Mouse (Mus musculus): Measurements from ENCODE around the gene Ly6g6e. TPM values are rescaled to one million over a fixed set of nuclear protein-coding genes. Genes with fewer than 3 reads are reported as not detected.

Gene Ly6g6e
- total RNA-seq, 2 experiments from 2014 or later: 0.50 TPM; not detected in 1

Other genes with a start within 250 kb of the Ly6g6e start
- 10 to 100 TPM; 35.8 to 57.5 TPM for gene Stk19, start 240.0 kb upstream of the Ly6g6e start, total RNA-seq (2021)
- gene Dxo, start 239.9 kb upstream of the Ly6g6e start, total RNA-seq (2021): 10 to 100 TPM; 66.9 to 67.3 TPM
- gene Skiv2l, start 226.7 kb upstream of the Ly6g6e start, total RNA-seq (2021): 10 to 100 TPM; 59.5 to 59.9 TPM
- gene Nelfe, start 226.5 kb upstream of the Ly6g6e start, total RNA-seq (2021): 10 to 100 TPM; 52.6 to 53.4 TPM
- 10 to 100 TPM; 11.4 to 20.9 TPM for gene Cfb, start 214.4 kb upstream of the Ly6g6e start, total RNA-seq (2021)
- gene Zbtb12, start 197.4 kb upstream of the Ly6g6e start, total RNA-seq (2021): 10 to 100 TPM; 10.4 to 17.4 TPM
- not detected for gene Gm20547, start 194.9 kb upstream of the Ly6g6e start, total RNA-seq (2021)
- 100 to 1,000 TPM in 1 of 2 experiments, 10 to 100 TPM in 1; 85.2 to 119 TPM for gene C2, start 178.6 kb upstream of the Ly6g6e start, total RNA-seq (2021)
- 100 to 1,000 TPM; 124 to 143 TPM for gene Ehmt2, start 178.4 kb upstream of the Ly6g6e start, total RNA-seq (2021)
- gene Slc44a4, start 162.4 kb upstream of the Ly6g6e start, total RNA-seq (2021): 1 to 10 TPM in 1 of 2 experiments, under 1 TPM in 1; 0.83 to 1.7 TPM
- gene Neu1, start 145.6 kb upstream of the Ly6g6e start, total RNA-seq (2021): 10 to 100 TPM; 25.4 to 27.4 TPM
- 100 to 1,000 TPM in 1 of 2 experiments, 10 to 100 TPM in 1; 80.1 to 206 TPM for gene Hspa1b, start 117.7 kb upstream of the Ly6g6e start, total RNA-seq (2021)
- not detected for gene Gm20481, start 107.0 kb upstream of the Ly6g6e start, total RNA-seq (2021)
- gene Hspa1a, start 104.7 kb upstream of the Ly6g6e start, total RNA-seq (2021): 10 to 100 TPM; 36.0 to 86.1 TPM
- gene Hspa1l, start 104.2 kb upstream of the Ly6g6e start, total RNA-seq (2021): under 1 TPM; 0.20 to 0.36 TPM
- gene Lsm2, start 95.0 kb upstream of the Ly6g6e start, total RNA-seq (2021): 10 to 100 TPM; 35.2 to 35.5 TPM
- gene Vars, start 75.9 kb upstream of the Ly6g6e start, total RNA-seq (2021): 10 to 100 TPM; 61.5 to 62.9 TPM
- under 1 TPM; 0.53 to 0.59 TPM for gene Vwa7, start 60.3 kb upstream of the Ly6g6e start, total RNA-seq (2021)
- gene Sapcd1, start 48.9 kb upstream of the Ly6g6e start, total RNA-seq (2021): 1 to 10 TPM in 1 of 2 experiments, under 1 TPM in 1; 0.82 to 1.3 TPM
- 1 to 10 TPM in 1 of 2 experiments, under 1 TPM in 1; 0.95 to 1.6 TPM for gene Msh5, start 30.2 kb upstream of the Ly6g6e start, total RNA-seq (2021)
- 100 to 1,000 TPM in 1 of 2 experiments, 10 to 100 TPM in 1; 83.6 to 109 TPM for gene Clic1, start 26.9 kb upstream of the Ly6g6e start, total RNA-seq (2021)
- 10 to 100 TPM; 16.1 to 18.2 TPM for gene Ddah2, start 17.9 kb upstream of the Ly6g6e start, total RNA-seq (2021)
- under 1 TPM in 1 of 2 experiments, not detected in 1; 0.56 TPM for gene Ly6g6c, start 11.5 kb upstream of the Ly6g6e start, total RNA-seq (2021)
- gene Mpig6b, start 10.7 kb upstream of the Ly6g6e start, total RNA-seq (2021): not detected
- under 1 TPM in 1 of 2 experiments, not detected in 1; 0.43 TPM for gene Ly6g6d, start 1.2 kb downstream of the Ly6g6e start, total RNA-seq (2021)
- not detected for gene Ly6g6f, start 8.7 kb downstream of the Ly6g6e start, total RNA-seq (2021)
- 10 to 100 TPM; 73.9 to 89.4 TPM for gene Abhd16a, start 12.4 kb downstream of the Ly6g6e start, total RNA-seq (2021)
- gene Ly6g5c, start 31.4 kb downstream of the Ly6g6e start, total RNA-seq (2021): not detected
- under 1 TPM; 0.26 to 0.43 TPM for gene Ly6g5b, start 38.5 kb downstream of the Ly6g6e start, total RNA-seq (2021)
- gene Gpank1, start 44.6 kb downstream of the Ly6g6e start, total RNA-seq (2021): 10 to 100 TPM; 11.1 to 12.1 TPM
- gene Csnk2b, start 45.2 kb downstream of the Ly6g6e start, total RNA-seq (2021): 100 to 1,000 TPM; 207 to 209 TPM
- 10 to 100 TPM; 25.0 to 29.5 TPM for gene D17H6S53E, start 49.5 kb downstream of the Ly6g6e start, total RNA-seq (2021)
- not detected for gene Apom, start 55.1 kb downstream of the Ly6g6e start, total RNA-seq (2021)
- 100 to 1,000 TPM; 372 to 389 TPM for gene Bag6, start 58.3 kb downstream of the Ly6g6e start, total RNA-seq (2021)
- gene Prrc2a, start 88.0 kb downstream of the Ly6g6e start, total RNA-seq (2021): 100 to 1,000 TPM; 212 to 261 TPM
- gene Aif1, start 99.2 kb downstream of the Ly6g6e start, total RNA-seq (2021): 1 to 10 TPM; 3.8 to 4.4 TPM
- gene Lst1, start 111.5 kb downstream of the Ly6g6e start, total RNA-seq (2021): 1 to 10 TPM; 4.4 to 4.8 TPM
- gene Ltb, start 117.5 kb downstream of the Ly6g6e start, total RNA-seq (2021): 1 to 10 TPM in 1 of 2 experiments, under 1 TPM in 1; 0.89 to 6.6 TPM
- under 1 TPM; 0.23 to 0.36 TPM for gene Tnf, start 125.1 kb downstream of the Ly6g6e start, total RNA-seq (2021)
- under 1 TPM; 0.36 to 0.40 TPM for gene Lta, start 128.4 kb downstream of the Ly6g6e start, total RNA-seq (2021)
- not detected for gene Gm16181, start 143.9 kb downstream of the Ly6g6e start, total RNA-seq (2021)
- 1 to 10 TPM; 4.8 to 6.7 TPM for gene Atp6v1g2, start 156.8 kb downstream of the Ly6g6e start, total RNA-seq (2021)
- 10 to 100 TPM; 15.5 to 20.1 TPM for gene Nfkbil1, start 158.9 kb downstream of the Ly6g6e start, total RNA-seq (2021)
- 100 to 1,000 TPM; 199 to 225 TPM for gene Ddx39b, start 164.8 kb downstream of the Ly6g6e start, total RNA-seq (2021)
- gene H2-D1, start 185.8 kb downstream of the Ly6g6e start, total RNA-seq (2021): 100 to 1,000 TPM; 170 to 266 TPM
- 1 to 10 TPM; 3.3 to 4.5 TPM for gene H2-Q1, start 243.5 kb downstream of the Ly6g6e start, total RNA-seq (2021)

Measured in adrenal gland, postnatal 36 days (tissue).